Mouse (Mus musculus) WW6 (cell line): ENCODE data around the gene Oprd1.
A peak's percentile ranks its signal among the peaks of the same experiment; 100 is the strongest.

Experiments used
- DNase-seq: peaks from one replicate; pipeline ENCODE4 v3.0.0-alpha.2; 2013; ENCODE audit warnings: low read depth, low spot score

Gene Oprd1

DNA sequence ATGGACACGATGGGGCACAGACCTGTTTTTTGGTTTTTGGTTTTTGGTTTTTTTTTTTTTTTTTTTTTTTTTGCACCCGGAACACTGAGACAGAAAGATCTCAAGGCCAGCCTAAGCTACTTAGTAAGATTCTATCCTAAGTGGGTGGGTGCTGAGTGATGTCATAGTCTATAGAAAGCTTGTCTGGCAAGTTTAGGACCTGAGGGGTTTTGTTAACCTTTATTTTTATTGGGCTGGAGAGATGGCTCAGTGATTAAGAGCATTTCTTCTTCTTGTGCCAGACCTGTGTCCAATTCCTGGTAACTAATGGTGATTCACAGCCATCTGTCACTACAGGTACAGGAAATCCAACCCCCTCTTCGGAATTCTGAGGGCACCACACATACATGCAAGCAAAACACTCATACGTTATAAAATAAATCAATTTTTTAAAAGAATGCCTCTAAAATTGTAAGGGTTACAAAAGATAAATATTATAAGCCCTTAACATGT lies 63.7 kb downstream of the Oprd1 start:
- DNase-seq: no peak

DNA sequence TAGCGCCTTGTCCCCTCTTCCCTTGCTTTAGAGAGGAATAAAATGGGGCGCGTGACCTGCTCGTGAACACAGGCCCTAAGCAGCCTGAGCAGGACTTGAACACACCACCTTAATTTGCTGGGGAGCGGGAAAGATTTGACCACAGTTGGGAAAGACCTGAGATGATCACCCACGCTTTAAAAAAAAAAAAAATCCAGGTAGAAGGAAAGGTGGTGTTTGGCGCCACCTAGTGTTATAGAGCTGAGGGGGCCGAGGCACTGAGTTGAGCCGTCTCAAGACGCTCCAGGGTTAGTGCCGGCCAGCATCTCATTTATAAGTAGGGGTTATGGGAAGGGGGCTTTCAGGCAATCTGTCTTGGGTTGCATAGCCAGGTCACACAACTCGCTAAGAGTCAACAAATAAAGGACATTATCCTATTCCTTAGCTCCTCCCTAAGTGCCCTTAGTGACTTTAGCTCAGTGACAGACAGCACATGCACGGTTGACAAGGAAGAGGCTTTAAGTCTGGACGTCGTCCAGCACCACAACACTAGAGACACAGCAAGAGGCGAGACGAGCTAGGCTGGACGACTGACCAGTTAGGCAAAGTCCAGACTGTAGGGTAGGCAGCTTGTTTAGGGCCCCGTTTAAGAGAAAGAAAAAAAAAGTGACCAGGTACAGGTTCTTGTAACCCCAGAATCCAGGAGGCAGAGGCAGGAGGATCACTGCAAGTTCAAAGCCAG lies 64.6 kb downstream of the Oprd1 start:
- DNase-seq: no peak

- DNase-seq: no peak
These were observed 66.0 kb downstream of the Oprd1 start for GRCm38 (mm10) chr4:132078296-132078714.

GRCm38 (mm10) chr4:132077445-132077844 lies 66.8 kb downstream of the Oprd1 start:
- no peak for DNase-seq

DNA sequence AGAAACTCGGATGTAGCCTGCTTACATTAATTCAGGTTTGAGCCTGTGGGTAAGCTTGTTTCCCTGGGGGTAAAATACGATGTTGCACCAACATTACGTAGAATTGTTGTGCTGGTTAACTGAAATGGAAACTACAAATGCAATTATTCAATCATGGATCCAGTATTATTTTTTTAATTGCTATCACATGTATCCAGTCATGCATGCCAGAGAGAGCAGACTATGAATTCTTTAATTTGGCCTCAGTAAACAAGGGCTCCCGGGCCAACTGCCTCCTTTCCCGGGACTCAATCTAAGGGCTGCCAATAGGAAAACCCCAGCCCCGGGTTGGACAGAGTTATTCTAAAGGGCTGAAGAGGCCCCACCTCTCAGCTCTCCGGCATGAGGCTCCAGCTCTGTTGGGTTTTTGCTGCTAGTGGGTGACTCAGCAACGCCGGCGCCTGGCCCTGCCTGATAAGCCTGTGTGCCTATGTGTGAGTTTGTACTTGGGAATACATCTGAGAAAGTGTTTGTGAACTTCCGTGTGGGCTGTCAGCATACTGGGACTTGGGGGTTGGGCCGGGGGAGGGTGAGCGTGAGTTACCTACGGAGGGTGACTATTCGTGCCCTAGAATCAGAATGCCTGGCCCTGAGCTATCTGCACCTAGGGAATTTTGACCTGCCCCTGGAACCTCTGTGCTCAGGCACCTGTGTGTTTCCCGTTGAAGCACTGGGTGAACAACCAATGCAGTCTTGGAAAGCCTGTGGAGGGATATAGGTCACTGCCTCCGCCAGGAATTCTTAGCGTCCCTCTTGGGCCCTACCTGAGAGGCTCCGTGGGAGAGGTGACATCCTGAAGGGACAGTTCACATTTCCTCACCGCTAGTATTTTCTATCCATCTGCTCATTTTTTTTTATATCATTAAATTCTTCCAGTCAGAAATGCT lies 67.5 kb downstream of the Oprd1 start:
- no peak for DNase-seq

DNA sequence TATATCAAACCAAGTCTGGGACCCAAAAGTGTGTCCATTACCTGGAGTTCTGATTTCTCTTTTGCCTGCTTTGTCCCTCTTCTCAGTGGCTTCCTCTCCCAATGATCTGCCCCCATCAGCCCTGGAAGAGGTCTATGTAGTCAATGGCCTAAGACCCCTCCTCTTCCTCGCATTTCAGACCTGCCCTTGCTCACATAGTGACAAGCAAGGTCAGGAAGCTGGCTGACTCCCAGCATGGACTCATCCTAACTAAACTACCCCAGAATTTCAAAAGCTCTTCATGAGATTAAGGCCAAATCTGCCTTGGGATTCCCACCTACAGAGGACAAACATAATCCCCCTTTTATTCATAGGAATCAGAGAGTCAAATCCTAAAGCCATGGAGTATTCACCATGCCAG lies 68.5 kb downstream of the Oprd1 start:
- DNase-seq: no peak

DNA sequence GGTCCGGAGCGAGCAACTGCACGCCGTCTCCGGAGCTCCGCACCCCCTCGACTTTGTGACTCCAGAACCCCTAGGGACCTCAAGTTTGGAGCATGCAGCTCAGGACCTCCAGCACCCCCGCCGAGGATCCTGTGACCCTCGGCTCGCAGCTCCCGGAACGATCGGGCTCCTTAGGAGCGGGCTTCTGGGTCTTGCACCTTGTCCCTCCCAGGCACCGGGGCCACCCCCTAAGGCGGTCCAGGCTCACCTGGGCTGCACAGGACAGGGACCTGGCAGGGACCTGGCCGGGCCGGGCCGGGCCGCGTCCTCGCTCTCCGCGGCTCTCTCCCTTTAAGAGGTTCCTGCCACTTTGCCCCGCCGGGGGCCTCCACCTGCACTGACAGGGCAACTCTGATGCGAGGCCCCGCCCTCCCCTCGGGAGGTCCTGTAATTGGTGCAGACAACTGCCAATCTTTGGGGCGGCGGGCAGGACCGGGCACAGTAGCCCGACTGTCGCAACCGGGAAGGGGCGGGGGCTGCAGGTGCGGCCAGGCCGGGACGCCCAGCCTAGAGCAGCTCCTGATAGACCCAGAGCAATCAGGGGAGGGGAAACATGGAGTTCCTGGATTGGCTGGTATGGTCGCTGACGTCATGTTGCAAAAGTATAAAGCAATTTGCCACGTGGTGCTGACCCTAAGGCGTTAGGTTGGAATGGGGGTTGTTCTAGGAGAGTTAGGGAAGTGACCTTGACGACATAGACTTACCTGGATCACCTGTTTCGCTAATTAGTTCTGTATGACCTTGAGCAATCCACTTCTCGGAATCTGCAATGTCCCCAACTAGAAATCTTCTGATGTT lies 69.1 kb downstream of the Oprd1 start, which contains the start of gene Epb41:
Epb41 (minus strand) TSS at position 389 of the 837 bp plus-strand sequence.
- peak; percentile 94 for DNase-seq

DNA sequence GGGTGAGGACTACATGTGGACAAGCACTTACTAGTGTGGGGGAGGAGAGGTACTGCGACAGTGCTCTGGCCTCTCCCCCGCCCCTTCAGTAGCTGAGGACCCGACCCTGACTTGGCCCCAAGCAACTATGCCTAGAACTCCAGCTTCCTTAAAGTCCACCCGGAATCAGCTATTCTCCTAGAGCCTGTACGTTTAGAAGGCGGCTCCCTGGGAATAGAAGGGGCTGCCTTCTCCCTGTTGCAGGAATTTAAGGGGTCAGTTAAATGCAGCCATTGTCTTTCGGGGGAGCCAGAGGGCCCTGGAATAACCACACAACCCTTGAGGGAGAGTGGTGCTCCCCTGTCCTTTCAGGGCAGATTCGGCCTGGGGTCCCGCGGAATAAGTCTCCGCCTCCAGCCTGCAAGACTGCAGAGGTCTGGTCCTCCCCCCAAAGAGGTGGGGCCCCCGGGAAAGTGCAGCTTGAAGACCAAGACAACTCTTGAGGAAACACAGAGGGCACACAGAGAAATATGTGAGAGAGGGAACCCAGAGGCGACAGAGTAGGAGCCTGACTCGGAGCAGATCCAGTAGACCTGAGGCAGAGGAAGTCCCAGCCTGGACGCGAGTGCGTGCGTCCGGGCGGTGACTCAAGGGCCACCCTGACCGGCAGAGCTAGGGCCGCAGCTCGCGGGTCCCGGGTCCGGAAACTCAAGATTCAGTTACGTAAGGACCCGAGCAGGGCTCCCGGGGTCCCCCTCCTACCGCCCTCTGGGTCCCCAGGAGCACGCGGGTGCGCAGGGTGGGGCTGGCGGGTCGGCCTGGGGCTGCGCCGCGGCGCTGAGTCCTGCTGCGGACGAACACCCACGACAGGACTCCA lies 70.0 kb downstream of the Oprd1 start, which contains the start of gene Gm10300:
Gm10300 (plus strand) TSS at position 621 of the 856 bp plus-strand sequence.
- no peak for DNase-seq

DNA sequence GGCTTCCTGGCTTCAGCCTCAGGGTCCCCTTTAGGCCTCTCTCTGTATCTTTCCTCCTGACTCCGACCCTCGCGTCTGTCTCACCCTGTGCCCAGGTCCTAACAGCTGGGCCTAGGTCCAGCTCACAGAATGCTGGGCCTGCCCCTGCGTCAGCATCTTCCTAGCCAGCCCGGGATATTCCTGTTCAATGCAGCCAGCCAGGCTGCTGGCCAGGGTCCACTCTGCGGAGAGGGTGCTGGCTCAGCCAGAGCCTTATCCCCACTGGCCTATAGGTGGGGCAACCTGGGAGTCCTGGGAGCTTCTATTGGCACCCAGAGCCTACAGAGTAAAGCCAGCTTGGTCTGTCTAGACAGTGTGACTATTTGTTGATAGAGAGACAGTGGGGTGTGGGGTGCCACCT lies 71.3 kb downstream of the Oprd1 start:
- no peak for DNase-seq

DNA sequence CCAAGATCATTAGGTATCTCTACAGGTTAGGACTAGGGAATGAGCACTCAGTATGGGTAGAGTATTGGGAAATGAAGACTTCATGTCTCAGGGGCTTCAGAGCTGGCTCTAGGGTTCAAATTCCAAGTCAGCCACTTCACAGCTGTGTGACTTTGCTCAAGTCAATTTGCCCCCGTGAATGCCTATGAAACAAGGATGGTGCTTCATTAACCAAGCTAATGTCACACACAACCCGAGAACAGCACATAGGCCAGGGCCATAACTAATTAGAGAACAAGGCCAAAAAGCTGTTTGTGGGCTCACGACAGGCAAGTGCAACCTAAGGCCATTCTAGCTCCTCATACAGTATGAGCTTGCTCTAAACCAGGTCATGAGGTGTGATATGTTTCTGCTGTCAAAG lies 72.1 kb downstream of the Oprd1 start:
- DNase-seq: no peak

DNA sequence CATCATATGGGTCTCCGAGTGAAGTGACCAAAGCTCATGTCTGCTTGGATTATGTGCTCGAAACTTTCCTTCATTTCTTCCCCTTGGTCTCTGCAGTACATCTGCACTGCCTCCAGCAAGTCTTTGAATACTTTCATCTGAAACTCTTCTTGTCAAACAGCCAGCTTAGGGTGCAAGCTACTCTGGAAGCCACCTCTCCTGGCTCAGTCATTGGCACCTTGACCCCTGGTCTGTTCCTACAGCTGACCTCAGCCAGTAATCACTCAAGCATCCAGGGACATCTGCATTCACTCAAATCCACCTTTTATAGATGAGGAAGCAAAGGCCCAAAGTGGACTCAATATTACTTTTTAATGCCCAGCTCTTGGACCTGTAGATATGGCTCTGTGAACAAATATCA lies 72.6 kb downstream of the Oprd1 start:
- no peak for DNase-seq

DNA sequence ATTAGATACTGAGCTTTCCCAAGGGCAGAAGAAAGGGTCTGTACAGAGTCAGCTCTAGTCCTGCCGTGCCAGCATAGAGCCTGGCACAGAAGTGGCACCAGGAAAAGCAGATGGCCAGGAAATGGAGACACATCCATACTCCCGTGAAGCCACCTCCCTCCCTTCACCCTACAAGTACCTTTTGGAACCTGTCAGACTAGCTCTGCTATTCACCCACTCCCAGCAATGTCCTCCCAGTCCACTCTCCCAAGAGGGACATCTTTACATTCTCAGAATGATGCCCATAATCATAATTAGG lies 76.4 kb downstream of the Oprd1 start:
- no peak for DNase-seq

DNA sequence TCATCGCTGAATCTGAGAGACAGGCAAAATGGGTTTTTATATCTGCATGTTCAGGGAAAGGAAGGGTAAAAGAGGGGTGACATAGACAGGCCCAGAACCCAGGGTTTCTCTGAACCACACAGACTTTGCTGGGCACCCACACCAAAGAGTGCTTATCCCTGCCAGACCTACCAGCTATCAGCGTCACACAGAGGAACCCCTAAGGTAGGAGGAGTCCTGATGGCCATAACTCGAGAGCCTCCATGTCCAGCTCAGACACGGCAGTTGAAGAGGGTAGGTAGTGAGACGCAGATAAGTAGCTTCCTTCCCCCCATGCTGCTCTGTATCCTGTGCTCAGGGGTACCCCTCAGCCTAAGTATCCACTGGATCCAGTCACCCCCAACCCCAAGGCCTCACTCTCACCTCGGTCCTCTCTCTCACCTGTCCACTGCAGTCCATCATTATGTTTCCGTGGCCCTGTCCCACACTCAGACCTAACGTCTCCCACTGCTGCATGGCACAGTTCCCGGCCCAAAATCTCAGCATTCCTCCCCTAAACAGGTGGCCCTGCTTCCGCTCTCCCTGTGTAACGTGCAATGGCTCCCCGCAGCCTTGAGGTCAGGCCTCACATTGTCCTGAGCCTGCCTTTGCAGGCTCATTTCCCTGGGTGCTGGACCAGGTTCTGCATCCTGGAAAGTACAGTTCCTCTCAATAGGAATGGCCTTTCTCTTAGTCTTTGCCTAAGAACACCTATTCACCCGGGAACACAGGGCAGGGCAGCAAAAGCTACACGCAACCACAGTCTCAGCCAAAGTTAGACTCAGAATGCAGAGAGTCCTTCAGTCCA lies 77.0 kb downstream of the Oprd1 start:
- no peak for DNase-seq

DNA sequence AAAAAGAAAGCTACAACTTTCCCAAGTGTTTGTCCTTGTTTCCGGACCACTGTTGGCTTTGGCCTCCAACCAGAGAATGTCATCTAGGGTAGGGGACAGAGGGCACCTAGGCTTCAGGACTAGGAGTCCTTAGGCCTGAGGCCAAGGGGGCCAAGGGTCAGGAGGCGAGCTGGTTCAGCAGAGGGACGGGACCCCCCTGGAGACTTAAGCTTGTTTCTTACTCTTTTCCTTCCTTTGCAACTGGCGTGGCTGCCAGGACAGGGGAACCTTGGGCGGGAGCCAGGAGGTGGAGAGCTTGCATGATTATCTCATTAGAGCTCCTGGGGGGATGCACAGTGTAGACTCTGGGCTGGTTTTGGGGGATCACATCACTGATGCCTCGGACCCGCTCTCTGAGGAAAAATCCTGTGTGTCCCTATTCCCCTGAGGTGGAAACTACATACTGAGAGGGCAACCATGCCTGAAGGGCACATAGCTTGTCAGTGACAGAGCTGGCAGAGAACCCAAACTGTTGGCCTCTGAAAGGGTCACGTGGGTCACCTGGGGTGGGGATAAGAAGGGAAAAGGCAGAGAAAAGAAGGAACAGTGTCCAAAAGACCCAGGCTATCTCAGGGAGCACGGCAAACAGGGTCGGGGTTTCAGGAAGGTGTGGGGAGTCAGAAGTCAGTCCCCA lies 78.0 kb downstream of the Oprd1 start:
- DNase-seq: no peak

- no peak for DNase-seq
These were observed 78.7 kb downstream of the Oprd1 start for GRCm38 (mm10) chr4:132065578-132065977.

- no peak for DNase-seq
These were observed 79.7 kb downstream of the Oprd1 start for GRCm38 (mm10) chr4:132064550-132064949.

DNA sequence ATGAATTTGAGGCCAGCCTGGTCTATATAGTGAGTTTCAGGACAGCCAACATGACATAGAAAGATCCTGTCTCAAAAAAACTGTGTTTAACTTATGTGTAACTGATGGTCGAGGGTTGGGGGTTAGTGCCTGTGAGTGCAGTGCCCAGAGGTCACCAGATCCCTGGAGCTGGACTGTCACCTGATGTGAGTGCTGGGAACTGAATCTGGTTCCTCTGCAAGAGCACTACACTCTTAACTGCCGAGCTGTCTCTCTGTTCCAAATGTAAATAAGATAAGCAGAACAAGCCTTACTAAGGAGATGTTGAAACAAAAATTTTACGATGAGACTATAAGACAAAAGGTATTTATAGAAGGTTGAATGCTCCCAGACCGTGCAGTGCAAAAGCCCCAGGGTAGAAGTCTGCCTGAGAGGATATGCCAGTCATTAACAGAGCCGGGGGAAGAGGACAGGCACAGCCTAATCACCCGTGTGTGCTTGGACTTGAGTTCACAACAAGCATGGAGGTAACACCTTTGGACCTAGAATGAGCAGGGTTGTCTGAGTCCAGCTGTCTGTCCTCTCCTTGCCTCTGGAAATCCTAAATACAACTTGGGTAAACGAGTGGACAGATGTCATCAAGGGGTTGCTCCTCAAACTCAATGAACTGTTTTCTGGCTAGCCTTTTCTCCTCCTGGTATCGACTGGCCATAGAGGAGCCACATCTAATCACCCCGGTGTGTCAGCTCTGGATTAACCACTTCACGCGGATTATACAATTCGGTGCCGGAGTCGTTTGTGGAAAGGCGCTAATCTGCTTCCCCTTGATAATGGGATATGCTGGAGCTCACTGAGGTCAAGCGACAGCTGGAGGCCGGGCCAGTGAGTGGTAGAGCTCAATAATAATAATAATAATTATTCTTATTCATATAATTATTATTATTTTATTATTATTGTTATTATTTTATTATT lies 81.1 kb downstream of the Oprd1 start:
- no peak for DNase-seq

- DNase-seq: no peak
These were observed 82.0 kb downstream of the Oprd1 start for GRCm38 (mm10) chr4:132062289-132062688.
